Mouse (Mus musculus) ES-E14 (cell line): ENCODE results near the gene Pik3ap1.

Experiments
- CHD2 ChIP-seq: IDR thresholded peaks from 2 replicates; pipeline ENCODE4 v1.6.1; 2014; ENCODE audit warnings: mild to moderate bottlenecking, low read depth, low read length, inconsistent platforms
- HCFC1 ChIP-seq: IDR thresholded peaks from 2 replicates; pipeline ENCODE4 v1.6.1; 2012; ENCODE audit warnings: low read length, inconsistent platforms, borderline replicate concordance; ENCODE audit not compliant: insufficient read depth
- MAFK ChIP-seq: IDR thresholded peaks from 2 replicates; pipeline ENCODE4 v1.6.1; 2014; ENCODE audit warnings: mild to moderate bottlenecking, low read depth, low read length, inconsistent platforms; ENCODE audit not compliant: insufficient read depth
- ZC3H11A ChIP-seq: IDR thresholded peaks from 2 replicates; pipeline ENCODE4 v1.6.1; 2012; ENCODE audit warnings: low read depth, mild to moderate bottlenecking, inconsistent platforms, low read length, borderline replicate concordance
- ZNF384 ChIP-seq: IDR thresholded peaks from 2 replicates; pipeline ENCODE4 v1.6.1; 2012; ENCODE audit warnings: low read depth, low read length, inconsistent platforms

- TF ChIP-seq ZNF384 (no peak), HCFC1 (no peak), MAFK (no peak), CHD2 (no peak), ZC3H11A (no peak)
Observed at GRCm38 (mm10) chr19:41341677-41342076, 43.2 kb downstream of the Pik3ap1 start.
